Mouse (Mus musculus) T-helper 17 cell (primary cell): ENCODE measurements around the gene Gm49336.

ENCODE experiments used
- in situ Hi-C, 2 experiments: fragments of 300-600 bp; cut with MboI, MseI; formaldehyde crosslinking; loops; 1 replicate in 1 of 2; 2 replicates in 1 of 2; pipeline ENCODE4 v1.15.1; 2025; ENCODE audit warnings: high pct_unique_total_duplicates in 2 of 2

The Gm49336 gene

GRCm38 (mm10) chr14:60251281-60252003 is at the start of gene Gm49336, which contains the start of gene Nupl1:
Gm49336 (minus strand) TSS chr14:60251507.
Nupl1 (minus strand) TSS chr14:60251431.
- in situ Hi-C loops: loop anchor here (10.0 to 25.0 kb wide), 4 partner anchors 453 to 923 kb away; partner anchors contain the start of genes Cab39l (in 1 of the 2) and Setdb2 (in 1 of the 2)

GRCm38 (mm10) chr14:60301024-60301423 is 49.7 kb upstream of the Gm49336 start:
- in situ Hi-C loops: no loop called here

- in situ Hi-C loops: no loop called here
Measured at GRCm38 (mm10) chr14:60300224-60300991, 49.1 kb upstream of the Gm49336 start.

- in situ Hi-C loops: no loop called here
Measured at GRCm38 (mm10) chr14:60295531-60295930, 44.2 kb upstream of the Gm49336 start.

- in situ Hi-C loops: no loop called here
Measured at GRCm38 (mm10) chr14:60290363-60290762, 39.1 kb upstream of the Gm49336 start.

- in situ Hi-C loops: no loop called here
Measured at GRCm38 (mm10) chr14:60286194-60286863, 35.0 kb upstream of the Gm49336 start.

GRCm38 (mm10) chr14:60275301-60276276 is 24.3 kb upstream of the Gm49336 start:
- in situ Hi-C loops: no loop called here

GRCm38 (mm10) chr14:60273346-60273745 is 22.0 kb upstream of the Gm49336 start:
- in situ Hi-C loops: loop anchor here in 1 of 2 experiments (25.0 kb wide), 1 partner anchor 836 kb away; the partner anchor contains the start of genes Cab39l and Setdb2

- in situ Hi-C loops: loop anchor here in 1 of 2 experiments (25.0 kb wide), 1 partner anchor 832 kb away; the partner anchor contains the start of genes Cab39l and Setdb2
Measured at GRCm38 (mm10) chr14:60269333-60269732, 18.0 kb upstream of the Gm49336 start.

- in situ Hi-C loops: loop anchor here (5.0 to 25.0 kb wide), 2 partner anchors 668 to 828 kb away; partner anchors contain the start of genes Cab39l (in 1 of the 2), Cdadc1 (in 1 of the 2) and Setdb2 (in 1 of the 2)
Measured at GRCm38 (mm10) chr14:60264990-60265876, 13.9 kb upstream of the Gm49336 start, which contains the start of gene Mtmr6. Mtmr6 (plus strand) TSS chr14:60265228.

GRCm38 (mm10) chr14:60262316-60262715 is 11.0 kb upstream of the Gm49336 start:
- in situ Hi-C loops: loop anchor here (5.0 to 25.0 kb wide), 2 partner anchors 665 to 825 kb away; partner anchors contain the start of genes Cab39l (in 1 of the 2), Cdadc1 (in 1 of the 2) and Setdb2 (in 1 of the 2)

- in situ Hi-C loops: loop anchor here (10.0 to 25.0 kb wide), 4 partner anchors 447 to 917 kb away; partner anchors contain the start of genes Cab39l (in 1 of the 2) and Setdb2 (in 1 of the 2)
Measured at GRCm38 (mm10) chr14:60257851-60258250, 6.5 kb upstream of the Gm49336 start.

- in situ Hi-C loops: loop anchor here (10.0 to 25.0 kb wide), 4 partner anchors 448 to 918 kb away; partner anchors contain the start of genes Cab39l (in 1 of the 2) and Setdb2 (in 1 of the 2)
Measured at GRCm38 (mm10) chr14:60257101-60257500, 5.8 kb upstream of the Gm49336 start.

- in situ Hi-C loops: loop anchor here (10.0 to 25.0 kb wide), 4 partner anchors 448 to 918 kb away; partner anchors contain the start of genes Cab39l (in 1 of the 2) and Setdb2 (in 1 of the 2)
Measured at GRCm38 (mm10) chr14:60256356-60256755, 5.0 kb upstream of the Gm49336 start.

- in situ Hi-C loops: loop anchor here (10.0 to 25.0 kb wide), 4 partner anchors 450 to 920 kb away; partner anchors contain the start of genes Cab39l (in 1 of the 2) and Setdb2 (in 1 of the 2)
Measured at GRCm38 (mm10) chr14:60254774-60255173, 3.5 kb upstream of the Gm49336 start.

GRCm38 (mm10) chr14:60253466-60253865 is 2.2 kb upstream of the Gm49336 start:
- in situ Hi-C loops: loop anchor here (10.0 to 25.0 kb wide), 4 partner anchors 451 to 921 kb away; partner anchors contain the start of genes Cab39l (in 1 of the 2) and Setdb2 (in 1 of the 2)

GRCm38 (mm10) chr14:60252004-60253000 is 995 bp upstream of the Gm49336 start:
- in situ Hi-C loops: loop anchor here (10.0 to 25.0 kb wide), 4 partner anchors 452 to 922 kb away; partner anchors contain the start of genes Cab39l (in 1 of the 2) and Setdb2 (in 1 of the 2)
